Mouse (Mus musculus) ES-Bruce4 (cell line): ENCODE measurements at regions not wholly inside any gene's neighbourhood (a gene's known extent, or its start where the extent isn't known, plus 50 kb on each side); places are given as distances from the start of the nearest gene placed in this dataset.

ENCODE experiments used
- CTCF ChIP-seq: IDR thresholded peaks from one replicate; pipeline ENCODE4 v1.8.1; 2011; ENCODE audit warnings: low read depth, low read length
- EP300 ChIP-seq: IDR thresholded peaks from 2 replicates; pipeline ENCODE4 v1.6.1; 2011; ENCODE audit warnings: low read depth, low read length; ENCODE audit not compliant: insufficient read depth
- POLR2A ChIP-seq: IDR thresholded peaks from one replicate; pipeline ENCODE4 v1.8.1; 2011; ENCODE audit warnings: low read length; ENCODE audit not compliant: insufficient read depth

GRCm38 (mm10) chr1:154292729-154293128 lies 91.7 kb downstream of the Zfp648 start:
- TF ChIP-seq CTCF (no peak), EP300 (no peak), POLR2A (no peak)
